Mouse (Mus musculus): Measurements from ENCODE around the gene Grin2a.

The Grin2a gene

DNA sequence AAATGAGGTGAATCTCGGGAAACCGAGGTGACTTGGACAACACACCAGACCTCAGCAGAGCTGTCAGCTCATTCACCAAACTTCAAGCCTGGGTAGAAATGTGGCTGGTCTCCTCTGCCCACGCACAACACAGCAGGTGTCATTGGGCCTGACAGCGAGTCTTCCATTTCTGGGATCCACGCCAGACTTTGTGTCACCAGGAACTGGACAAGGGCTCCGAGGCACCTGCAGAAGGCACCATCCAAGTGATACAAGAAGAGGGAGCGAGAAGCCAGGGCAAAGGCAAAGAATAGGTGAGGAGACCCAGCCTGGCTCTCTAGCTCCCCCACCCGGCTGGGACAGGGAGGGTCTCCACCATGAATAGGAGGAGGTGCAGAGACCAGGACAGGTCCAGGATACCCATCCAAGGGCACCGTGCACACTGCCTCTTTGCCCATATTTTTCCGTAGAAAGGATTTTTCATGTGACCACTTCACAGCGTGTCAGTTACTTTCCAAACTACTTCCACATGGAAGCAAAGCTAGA, 244.3 kb downstream of the Grin2a start:
- no peak for DNase-seq (ENCODE audit: low spot score)

DNA sequence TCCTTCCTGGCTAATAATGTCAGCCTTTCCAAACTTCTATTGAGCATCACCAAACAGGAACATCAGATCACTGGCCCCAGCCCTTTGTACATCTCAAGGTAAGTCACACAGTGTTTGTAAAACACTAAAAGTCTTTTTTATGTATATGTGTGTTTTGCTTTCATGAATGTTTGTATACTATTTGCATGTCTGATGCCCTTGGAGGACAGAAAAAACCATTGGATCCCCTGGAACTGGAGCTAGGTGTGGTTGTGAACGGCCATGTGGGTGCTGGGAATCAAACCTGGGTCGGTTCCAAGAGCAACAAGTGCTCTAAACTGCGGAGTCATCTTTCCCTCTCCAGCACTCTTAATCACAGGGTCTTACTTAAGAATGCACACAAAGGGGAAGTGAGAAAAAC, 245.7 kb downstream of the Grin2a start:
- DNase-seq (ENCODE audit: low spot score) = no peak

GRCm38 (mm10) chr16:9742443-9742842, 252.9 kb downstream of the Grin2a start:
- DNase-seq (ENCODE audit: low spot score) = no peak

- no peak for DNase-seq (ENCODE audit: low spot score)
Measured at GRCm38 (mm10) chr16:9738679-9739078, 256.7 kb downstream of the Grin2a start.

DNA sequence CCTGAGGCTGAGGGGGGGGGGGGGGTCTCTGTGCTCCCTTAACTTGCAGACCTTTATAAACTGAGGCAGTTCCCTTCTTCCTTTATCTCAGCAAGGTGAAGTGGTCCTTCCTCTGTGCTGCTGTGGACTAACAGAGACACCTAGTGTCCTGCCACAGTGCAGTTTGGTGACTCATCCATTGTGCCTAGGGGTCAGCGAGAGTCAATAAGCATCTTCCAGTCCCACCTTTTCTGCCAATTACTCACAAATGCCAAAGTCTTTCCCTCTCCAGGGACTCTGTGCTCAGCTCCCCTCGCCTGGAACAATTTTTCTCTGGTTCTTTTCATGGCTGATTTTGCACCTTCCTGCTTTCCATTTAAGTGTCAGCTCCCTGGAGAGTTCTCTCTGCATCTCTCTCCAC, 258.2 kb downstream of the Grin2a start:
- no peak for DNase-seq (ENCODE audit: low spot score)

DNA sequence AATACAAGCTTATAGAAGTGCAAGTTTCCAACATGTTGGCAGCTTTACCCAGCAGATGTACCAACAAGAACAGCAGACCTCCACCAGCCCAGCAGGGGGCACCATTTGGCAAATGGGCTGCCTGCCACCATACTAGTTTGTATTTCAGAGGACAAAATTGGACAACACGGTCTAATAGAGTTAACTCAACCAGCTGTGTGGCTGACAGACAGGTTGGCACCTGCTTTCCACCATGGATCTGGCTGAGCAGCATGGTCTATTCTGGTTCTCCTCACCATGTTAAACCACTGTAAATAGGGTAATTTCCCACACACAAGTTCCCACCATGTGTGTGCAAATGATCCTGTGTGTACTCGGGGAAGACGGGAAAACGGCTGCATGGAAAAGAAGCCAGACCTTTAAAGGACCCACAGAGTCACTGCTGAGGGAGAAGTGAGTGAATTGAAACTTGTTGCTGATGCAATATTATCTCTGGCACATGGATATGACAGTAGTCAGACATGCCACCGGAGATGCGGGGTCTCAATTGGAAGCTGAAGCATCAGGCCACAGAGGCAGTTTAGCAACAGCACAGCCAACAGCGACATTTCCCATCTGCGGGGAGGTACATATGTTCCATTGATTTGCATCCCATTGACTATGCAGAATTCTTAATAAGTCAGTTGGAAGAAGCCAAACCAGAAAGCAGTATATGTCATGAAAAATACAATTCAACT, 259.8 kb downstream of the Grin2a start:
- no peak for DNase-seq (ENCODE audit: low spot score)

DNA sequence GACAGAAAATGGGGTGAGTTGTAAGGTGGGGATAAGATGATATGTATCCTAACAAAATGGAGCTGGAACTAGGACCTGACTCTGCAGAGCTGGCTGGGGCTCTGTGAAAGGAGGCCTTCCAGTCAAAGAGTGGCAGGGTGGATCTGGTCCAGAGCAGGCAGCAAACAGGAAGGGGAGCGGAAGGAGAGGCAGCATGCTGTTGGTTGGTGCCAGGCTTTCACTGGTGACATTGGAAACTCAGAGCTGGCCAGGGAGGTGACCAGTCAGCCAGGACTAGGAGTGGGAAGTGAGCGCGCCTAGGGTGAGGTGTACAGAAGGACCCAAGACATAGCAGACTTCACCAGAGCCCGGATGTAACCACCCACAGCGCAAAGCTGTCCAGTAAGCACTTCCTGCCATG, 267.8 kb downstream of the Grin2a start:
- no peak for DNase-seq (ENCODE audit: low spot score)

DNA sequence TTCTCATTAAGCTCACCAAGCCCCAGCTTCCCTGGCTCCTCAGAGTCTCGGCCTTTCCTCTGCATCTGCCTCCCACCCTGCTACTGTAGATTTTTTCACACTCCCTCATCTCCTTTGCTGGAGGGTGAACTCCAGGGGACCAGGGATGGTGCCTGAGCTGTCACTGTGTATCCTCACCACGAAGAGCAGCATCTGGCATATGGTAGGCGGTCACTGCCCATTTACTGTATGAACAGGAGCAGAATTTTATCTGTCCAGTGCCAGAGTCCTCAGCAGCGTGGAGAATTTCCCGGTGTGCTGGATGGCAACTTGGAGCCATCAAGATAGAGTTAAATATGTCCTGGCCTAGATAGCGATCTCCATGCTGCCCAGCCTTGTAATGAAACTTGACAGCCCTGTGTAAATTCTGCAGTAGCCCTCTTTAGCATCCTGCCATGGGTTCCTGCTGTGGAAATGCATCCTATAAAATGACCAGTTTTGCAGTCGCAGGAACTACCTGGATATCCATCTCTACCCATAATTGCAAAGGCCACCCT, 269.7 kb downstream of the Grin2a start:
- DNase-seq (ENCODE audit: low spot score) = no peak

GRCm38 (mm10) chr16:9711398-9711797, 284.0 kb downstream of the Grin2a start:
- no peak for DNase-seq (ENCODE audit: low spot score)

DNA sequence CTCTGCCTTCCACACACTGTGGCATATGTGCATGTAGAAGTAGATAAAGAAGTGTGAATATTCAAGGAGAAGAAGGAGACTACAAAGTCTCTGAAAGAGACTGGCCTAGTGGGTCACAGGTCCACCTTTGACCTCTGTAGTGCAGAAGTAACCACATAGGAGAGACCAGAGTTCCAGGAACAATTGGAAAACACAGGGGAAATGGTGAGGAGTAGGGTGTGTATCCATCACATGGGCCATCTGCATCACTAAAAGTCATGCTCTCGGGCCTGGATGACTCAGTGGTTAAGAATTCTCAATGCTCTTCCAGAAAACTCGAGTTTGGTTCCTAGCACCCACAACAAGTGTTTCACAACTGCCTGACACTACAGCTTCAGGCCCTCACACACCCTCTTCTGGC, 285.4 kb downstream of the Grin2a start:
- no peak for DNase-seq (ENCODE audit: low spot score)

GRCm38 (mm10) chr16:9697141-9697540, 298.2 kb downstream of the Grin2a start:
- no peak for DNase-seq (ENCODE audit: low spot score)

GRCm38 (mm10) chr16:9694081-9694480, 301.3 kb downstream of the Grin2a start:
- no peak for DNase-seq (ENCODE audit: low spot score)

- no peak for DNase-seq (ENCODE audit: low spot score)
Measured at GRCm38 (mm10) chr16:9688523-9689140, 306.7 kb downstream of the Grin2a start.

DNA sequence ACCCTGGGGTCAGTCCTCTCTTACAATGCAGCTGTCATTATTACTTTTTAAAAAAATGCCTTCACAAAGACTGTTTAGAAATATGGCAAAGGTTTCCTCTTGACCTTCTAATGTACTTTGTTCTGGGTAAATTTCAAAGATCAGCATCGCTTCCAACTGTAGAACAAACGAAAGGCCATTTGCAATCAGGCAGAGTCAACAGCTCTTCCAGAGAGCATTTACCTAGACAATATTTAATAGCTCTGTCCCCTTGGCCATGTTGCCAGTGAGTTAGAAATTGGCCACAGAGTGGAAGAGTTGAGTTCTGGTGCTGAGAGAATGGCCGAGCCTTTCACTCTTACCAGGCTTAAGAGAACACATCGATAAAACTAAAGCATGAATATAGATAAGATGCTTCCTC, 314.8 kb downstream of the Grin2a start:
- no peak for DNase-seq (ENCODE audit: low spot score)

DNA sequence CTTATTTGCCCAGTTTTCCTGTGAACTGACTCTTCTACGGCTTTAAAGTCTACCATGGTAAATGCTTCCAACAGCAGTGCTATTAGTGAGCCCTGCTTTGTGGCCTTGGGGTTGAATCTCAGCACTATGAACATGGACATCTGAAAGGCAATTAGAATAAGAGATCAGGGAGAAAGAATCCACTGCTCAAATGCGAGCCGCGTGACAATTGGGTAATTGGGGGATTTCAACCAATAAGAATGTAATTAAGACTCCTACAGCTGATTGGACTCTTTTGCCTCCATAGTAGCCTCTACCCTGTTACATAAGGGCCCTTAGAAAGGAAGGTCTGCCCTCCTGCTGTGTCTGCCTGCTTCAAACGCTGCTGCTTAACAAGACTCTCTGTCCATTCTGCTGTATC, 315.4 kb downstream of the Grin2a start:
- no peak for DNase-seq (ENCODE audit: low spot score)

- DNase-seq (ENCODE audit: low spot score) = no peak
Measured at GRCm38 (mm10) chr16:9678750-9679149, 316.6 kb downstream of the Grin2a start.

DNA sequence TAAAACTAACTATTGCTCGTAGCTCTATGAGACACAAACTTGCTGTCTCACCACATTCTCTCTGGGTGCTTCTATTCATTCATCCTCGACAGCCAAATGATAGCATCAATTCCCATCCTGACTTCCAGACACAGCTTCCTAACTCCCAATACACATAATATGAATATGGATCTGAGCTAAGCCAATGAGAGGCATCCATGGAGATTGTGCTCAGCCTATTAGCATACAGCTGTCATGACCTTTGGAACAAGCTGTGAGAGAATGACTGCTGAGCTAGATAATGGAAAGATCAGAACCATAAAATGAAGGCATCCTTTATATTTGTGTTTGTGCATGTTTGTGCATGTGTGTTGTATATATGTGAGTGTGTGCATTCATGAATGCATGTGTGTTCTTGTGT, 323.0 kb downstream of the Grin2a start:
- no peak for DNase-seq (ENCODE audit: low spot score)

DNA sequence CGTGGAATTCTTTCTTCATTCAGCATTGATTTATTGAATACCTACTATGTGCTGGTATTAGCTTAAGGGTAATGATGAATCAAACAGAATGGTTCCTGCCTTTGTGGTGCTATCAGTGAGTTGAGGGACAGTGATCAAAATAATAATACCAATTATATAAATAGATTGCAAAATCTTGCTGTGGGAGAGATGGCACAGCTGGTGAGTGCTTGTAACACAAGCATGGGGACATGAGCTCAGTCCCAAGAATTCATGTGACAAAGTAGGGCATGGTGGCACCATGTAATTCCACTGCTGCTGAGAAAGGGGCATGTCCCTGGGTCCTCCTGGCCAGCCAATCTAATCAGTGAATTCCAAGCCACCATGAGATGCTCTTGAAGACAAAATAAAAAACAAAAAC, 324.1 kb downstream of the Grin2a start:
- DNase-seq (ENCODE audit: low spot score) = no peak

GRCm38 (mm10) chr16:9670750-9671161, 324.6 kb downstream of the Grin2a start:
- DNase-seq (ENCODE audit: low spot score) = no peak

DNA sequence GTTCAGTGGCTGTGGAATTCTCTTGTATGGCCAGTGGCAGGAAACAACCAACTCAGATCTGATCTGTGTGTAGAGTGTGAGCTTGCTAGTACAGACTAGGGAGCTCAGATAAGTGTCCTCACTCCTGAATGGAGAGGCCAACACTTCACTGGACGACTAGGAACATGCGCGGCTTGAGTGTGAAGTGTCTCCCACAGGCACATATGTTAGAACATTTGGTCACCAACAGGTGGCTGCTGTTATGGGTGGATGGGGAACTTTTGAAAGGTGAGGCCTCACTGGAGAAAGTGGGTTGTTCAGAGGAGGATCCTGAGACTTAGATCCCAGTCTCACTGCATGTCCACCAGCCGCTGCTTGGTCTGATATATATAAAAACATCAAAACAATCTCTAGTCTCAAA, 329.5 kb downstream of the Grin2a start:
- no peak for DNase-seq (ENCODE audit: low spot score)

GRCm38 (mm10) chr16:9664060-9664459, 331.3 kb downstream of the Grin2a start:
- no peak for DNase-seq (ENCODE audit: low spot score)

DNA sequence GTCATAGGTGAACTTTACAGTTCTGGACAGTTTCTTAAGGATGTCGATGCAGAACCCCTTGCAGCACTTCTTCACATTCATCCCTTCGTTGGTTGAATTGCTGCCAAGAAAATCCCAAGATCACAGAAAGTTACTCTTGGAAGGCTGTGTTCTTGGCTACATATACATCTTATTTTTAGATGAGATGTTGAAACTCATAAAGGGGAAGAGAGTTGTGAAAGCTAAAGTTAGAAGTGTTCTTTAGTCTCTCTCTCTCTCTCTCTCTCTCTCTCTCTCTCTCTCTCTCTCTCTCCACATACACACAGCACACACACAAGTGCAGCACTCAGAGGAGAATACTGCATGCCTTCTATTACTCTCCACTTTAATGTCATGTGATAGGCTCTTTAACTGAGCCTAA, 331.9 kb downstream of the Grin2a start:
- no peak for DNase-seq (ENCODE audit: low spot score)

DNA sequence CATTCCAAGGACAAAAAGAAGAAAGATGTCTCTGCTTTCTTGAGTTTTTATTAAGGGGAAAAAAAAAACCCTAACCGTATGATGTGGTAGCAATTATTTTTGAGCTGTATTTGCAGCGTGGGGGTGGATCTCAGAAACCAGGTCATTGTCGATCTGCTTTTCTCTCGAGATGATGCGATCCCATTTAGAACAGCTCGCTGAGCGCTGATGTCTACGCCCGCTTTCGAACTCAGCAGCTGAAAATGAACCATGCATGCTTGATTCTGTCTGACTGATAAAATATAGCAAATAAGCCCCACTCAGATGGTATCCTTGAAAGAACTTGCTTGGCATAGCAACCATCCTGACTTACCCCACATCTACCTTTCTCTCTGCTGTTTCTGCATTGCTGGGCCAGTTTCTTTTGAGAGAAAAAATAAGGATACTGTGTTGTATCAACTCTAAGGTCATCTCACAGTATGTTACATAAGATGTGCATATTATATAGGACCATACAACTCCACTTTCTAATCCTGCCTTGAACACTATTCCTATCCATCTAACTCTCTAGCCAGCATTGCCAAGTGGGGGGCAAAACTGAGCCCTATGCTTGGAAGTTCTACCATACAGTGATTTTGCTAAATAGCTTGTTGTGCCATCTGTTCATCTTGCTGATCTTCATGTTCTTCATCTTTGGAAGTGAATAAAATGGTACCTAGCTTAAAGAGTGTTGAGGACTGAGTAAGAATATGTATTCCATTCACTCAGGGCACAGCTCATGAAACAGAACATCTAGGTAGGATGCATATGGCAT, 369.5 kb downstream of the Grin2a start:
- DNase-seq (ENCODE audit: low spot score) = no peak

All from yolk sac, embryonic 10.5 days (tissue).